Mouse (Mus musculus) ES-E14 (cell line): ENCODE data around the gene Pafah2. TPM values are rescaled to one million over a fixed set of nuclear protein-coding genes. Genes with fewer than 3 reads are reported as not detected.
A peak's percentile ranks its signal among the peaks of the same experiment; 100 is the strongest.

ENCODE experiments used
- DNase-seq: peaks from one replicate; pipeline ENCODE4 v3.0.0-alpha.2; 2013; ENCODE audit warnings: low read depth, low spot score
- H3K27ac ChIP-seq: 2 replicates; pipeline ENCODE4 v1.5.1; 2012; ENCODE audit warnings: low read depth, mild to moderate bottlenecking, low read length, moderate library complexity, mixed read lengths; ENCODE audit not compliant: poor library complexity, insufficient read depth, severe bottlenecking
- H3K36me3 ChIP-seq: 2 replicates; pipeline ENCODE4 v1.6.1; 2012; ENCODE audit warnings: mild to moderate bottlenecking, low read length, moderate library complexity, mixed read lengths; ENCODE audit not compliant: control insufficient read depth, poor library complexity, insufficient read depth, severe bottlenecking
- H3K4me1 ChIP-seq, 2 experiments: fragments of 150-350 bp in 1 of 2; sonication (generic) in 1 of 2; 2 replicates each; pipeline ENCODE4 v1.6.1; 2012; ENCODE audit warnings: low read length in 2 of 2, mild to moderate bottlenecking in 1 of 2, mixed read lengths in 1 of 2; ENCODE audit not compliant: control insufficient read depth in 2 of 2, insufficient read depth in 2 of 2, poor library complexity in 1 of 2
- H3K4me3 ChIP-seq, 2 experiments: fragments of 150-350 bp in 1 of 2; sonication (generic) in 1 of 2; 2 replicates each; pipeline ENCODE4 v1.5.1; 2012; ENCODE audit warnings: low read length in 2 of 2, low read depth in 1 of 2, mild to moderate bottlenecking in 1 of 2, mixed read lengths in 1 of 2; ENCODE audit not compliant: insufficient read depth in 1 of 2, poor library complexity in 1 of 2, severe bottlenecking in 1 of 2
- H3K9ac ChIP-seq: 2 replicates; pipeline ENCODE4 v1.6.1; 2012; ENCODE audit warnings: low read depth, mild to moderate bottlenecking, low read length, mixed read lengths; ENCODE audit not compliant: poor library complexity, insufficient read depth, severe bottlenecking
- H3K9me3 ChIP-seq: fragments of 150-350 bp; sonication (generic); 2 replicates; pipeline ENCODE4 v1.6.1; 2012; ENCODE audit warnings: low read depth, mild to moderate bottlenecking, low read length; ENCODE audit not compliant: control insufficient read depth, insufficient read depth
- CHD2 ChIP-seq: IDR thresholded peaks from 2 replicates; pipeline ENCODE4 v1.6.1; 2014; ENCODE audit warnings: mild to moderate bottlenecking, low read depth, low read length, inconsistent platforms
- HCFC1 ChIP-seq: IDR thresholded peaks from 2 replicates; pipeline ENCODE4 v1.6.1; 2012; ENCODE audit warnings: low read length, inconsistent platforms, borderline replicate concordance; ENCODE audit not compliant: insufficient read depth
- MAFK ChIP-seq: IDR thresholded peaks from 2 replicates; pipeline ENCODE4 v1.6.1; 2014; ENCODE audit warnings: mild to moderate bottlenecking, low read depth, low read length, inconsistent platforms; ENCODE audit not compliant: insufficient read depth
- ZC3H11A ChIP-seq: IDR thresholded peaks from 2 replicates; pipeline ENCODE4 v1.6.1; 2012; ENCODE audit warnings: low read depth, mild to moderate bottlenecking, inconsistent platforms, low read length, borderline replicate concordance
- ZNF384 ChIP-seq: IDR thresholded peaks from 2 replicates; pipeline ENCODE4 v1.6.1; 2012; ENCODE audit warnings: low read depth, low read length, inconsistent platforms
- in situ Hi-C, 2 experiments: fragments of 600-800 bp; cut with MboI; formaldehyde crosslinking; loops; one replicate each; pipeline ENCODE4 v1.15.1; 2025; ENCODE audit warnings: low sequenced_read_pairs in 2 of 2, inconsistent platforms in 1 of 2; ENCODE audit not compliant: unreplicated experiment in 2 of 2
- total RNA-seq: library from RNA; depleted of rRNA; stranded (reverse); fragments of 300-350 nt; gene quantifications from 2 replicates; pipeline ENCODE4 v1.2.3, GENCODE M21; 2012

Pafah2 gene
- total RNA-seq, 1 experiment, result 15.8 TPM

GRCm38 (mm10) chr4:134445489-134445888 is 49.4 kb downstream of the Pafah2 start:
- H3K4me3 ChIP-seq, result no peak overlapping the region
- peaks cover 9 to 31% of the 10 kb centered on the region in 2 experiments; a peak in 3 of 4 replicates for H3K4me1 ChIP-seq
- TF ChIP-seq ZNF384, result no peak
- no peak for TF ChIP-seq HCFC1
- no peak for TF ChIP-seq MAFK
- no peak for TF ChIP-seq ZC3H11A
- no peak for TF ChIP-seq CHD2
- H3K27ac ChIP-seq, result no peak overlapping the region
- no peaks in the 10 kb centered on the region for H3K9me3 ChIP-seq
- in situ Hi-C loops, result no loop called here
- no peak overlapping the region for H3K9ac ChIP-seq
- H3K36me3 ChIP-seq, result no peaks in the 10 kb centered on the region
- no peak for DNase-seq

DNA sequence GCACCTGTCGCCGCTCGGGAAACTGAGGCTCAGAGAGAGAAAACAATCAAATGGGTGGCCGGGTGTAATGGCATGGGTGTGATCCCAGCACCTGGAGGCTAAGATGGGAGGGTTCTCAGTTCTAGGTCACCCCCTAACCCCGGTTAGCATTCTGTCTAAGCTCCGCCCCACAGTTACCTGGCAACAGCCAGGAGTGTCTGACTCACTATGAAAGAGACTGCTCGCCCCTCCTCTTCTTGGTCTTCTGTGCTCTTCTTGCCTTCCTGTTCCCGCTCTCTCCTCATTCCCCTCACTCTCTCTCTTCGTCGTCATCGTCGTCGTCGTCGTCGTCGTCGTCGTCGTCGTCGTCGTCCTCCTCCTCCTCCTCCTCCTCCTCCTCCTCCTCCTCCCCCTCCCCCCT is 51.8 kb downstream of the Pafah2 start:
- Histone ChIP-seq H3K4me3 (peak overlapping the region; percentile 36 to 41; a peak in 2 of 4 replicates), H3K36me3 (no peaks in the 10 kb centered on the region), H3K27ac (peak overlapping the region; percentile 51; the same call in 1 of the 2 replicates), H3K9ac (peak overlapping the region; percentile 14; the same call in 1 of the 2 replicates), H3K4me1 (peaks cover 9 to 33% of the 10 kb centered on the region in 2 experiments; a peak in 3 of 4 replicates), H3K9me3 (no peaks in the 10 kb centered on the region)
- in situ Hi-C loops, result no loop called here
- no peak for TF ChIP-seq ZC3H11A
- no peak for TF ChIP-seq CHD2
- TF ChIP-seq MAFK, result no peak
- TF ChIP-seq ZNF384, result no peak
- TF ChIP-seq HCFC1, result no peak
- no peak for DNase-seq

DNA sequence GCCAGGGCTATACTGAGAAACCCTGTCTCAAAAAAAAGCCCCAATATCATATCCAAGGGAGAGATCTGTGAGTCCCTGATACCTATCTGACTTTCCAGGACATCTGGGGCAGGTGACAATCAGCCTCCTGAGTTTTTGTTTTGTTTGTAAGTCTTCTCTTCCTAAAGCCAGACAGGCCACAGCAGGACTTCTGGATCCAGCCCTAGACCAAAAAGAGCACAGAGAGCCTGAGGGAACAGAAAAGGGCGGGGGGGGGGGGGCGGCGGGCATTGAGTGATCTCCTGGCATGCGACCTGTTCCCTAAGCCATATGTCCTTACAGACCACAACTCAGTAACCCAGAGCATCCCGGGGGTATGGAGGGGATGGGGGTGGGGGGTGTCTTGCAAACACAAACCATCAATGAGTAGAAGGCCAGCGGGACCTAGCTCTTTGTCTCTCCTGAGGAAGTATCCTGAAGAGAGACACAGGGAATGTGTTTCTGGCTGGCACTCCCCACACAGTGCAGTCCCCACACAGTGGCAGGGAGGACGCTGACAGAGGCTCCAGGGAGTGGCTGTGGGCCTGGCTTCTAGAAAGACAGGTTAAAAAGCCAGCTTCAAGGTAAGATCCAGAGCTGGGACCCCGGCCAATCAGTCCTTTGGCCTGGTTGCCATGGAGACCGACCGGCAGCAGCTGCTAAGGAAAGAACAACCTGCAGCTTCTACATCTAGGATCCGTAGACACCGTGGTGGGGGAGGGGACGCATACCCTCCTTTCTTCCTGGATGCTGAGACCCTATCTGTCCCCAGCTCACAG is 53.7 kb downstream of the Pafah2 start:
- in situ Hi-C loops, result no loop called here
- peaks cover 9 to 33% of the 10 kb centered on the region in 2 experiments; a peak in 3 of 4 replicates for H3K4me1 ChIP-seq
- H3K9ac ChIP-seq, result no peak overlapping the region
- H3K4me3 ChIP-seq, result no peak overlapping the region
- DNase-seq, result no peak
- TF ChIP-seq CHD2, result no peak
- no peak for TF ChIP-seq ZC3H11A
- no peak for TF ChIP-seq ZNF384
- no peak for TF ChIP-seq MAFK
- TF ChIP-seq HCFC1, result no peak
- H3K9me3 ChIP-seq, result no peaks in the 10 kb centered on the region
- no peaks in the 10 kb centered on the region for H3K36me3 ChIP-seq
- no peak overlapping the region for H3K27ac ChIP-seq

GRCm38 (mm10) chr4:134450392-134451195 is 54.5 kb downstream of the Pafah2 start:
- DNase-seq, result no peak

More at GRCm38 (mm10) chr4:134450392-134451195, 54.5 kb downstream of the Pafah2 start:
- no peak for TF ChIP-seq HCFC1
- H3K9me3 ChIP-seq, result no peaks in the 10 kb centered on the region
- peaks cover 10 to 37% of the 10 kb centered on the region in 2 experiments; a peak in 3 of 4 replicates for H3K4me1 ChIP-seq
- H3K9ac ChIP-seq, result no peak overlapping the region; the same call in 1 of the 2 replicates
- no peak overlapping the region for H3K27ac ChIP-seq
- peak overlapping the region; percentile 8 to 17; a peak in 2 of 4 replicates for H3K4me3 ChIP-seq
- H3K36me3 ChIP-seq, result no peaks in the 10 kb centered on the region
- in situ Hi-C loops, result no loop called here
